9 mouse cellular contexts compared by ENCODE assay signal in genomic region chr6:30982372-30982980, GRCm38 (mm10). TPM values are rescaled to one million over a fixed set of nuclear protein-coding genes. Genes with fewer than 3 reads are reported as not detected.
DNase-seq lines count a peak whose midpoint lies in the region; ATAC-seq and TF ChIP-seq lines count a peak whose summit lies in the region.
"Had no signal": no experiment of that assay in that cellular context is flagged by ENCODE, and none has a peak within 500 bp of the region (broad histone marks: within the 10 kb centered on the region; RNA-seq: fewer than 3 reads in every experiment).

No protein-coding gene starts in this region.

- no peaks in the 10 kb centered on the region for H3K9me3 ChIP-seq in megakaryocyte, embryonic 14.5 days
- H3K9me3 ChIP-seq in hindbrain, postnatal 0 days (ENCODE audit: low read length) = no peaks in the 10 kb centered on the region
- no peaks in the 10 kb centered on the region for H3K9me3 ChIP-seq in neural tube, embryonic 14.5 days (ENCODE audit: control insufficient read depth, low read length)

- ATAC-seq in megakaryocyte, adult 5-6 weeks (ENCODE audit: poor library complexity, severe bottlenecking) = no peak; the same call in 1 of the 2 replicates
- no peak for ATAC-seq in hindbrain, postnatal 0 days
- ATAC-seq in neural tube, embryonic 14.5 days (ENCODE audit: low read depth) = no peak

- no peaks in the 10 kb centered on the region for H3K36me3 ChIP-seq in megakaryocyte, embryonic 14.5 days (replicated peaks; ENCODE audit: low read length)
- H3K36me3 ChIP-seq in hindbrain, postnatal 0 days (ENCODE audit: insufficient read depth, low read length) = no peaks in the 10 kb centered on the region
- no peaks in the 10 kb centered on the region for H3K36me3 ChIP-seq in neural tube, embryonic 14.5 days (ENCODE audit: control insufficient read depth, insufficient read depth, low read length)

- WGBS in cerebellum, adult 2 months = 16% methylated on average over 13 of the region's 13 CpGs
- 13% methylated on average over 13 of the region's 13 CpGs for WGBS in hindbrain, postnatal 0 days
- WGBS in neural tube, embryonic 14.5 days = 21% methylated on average over 13 of the region's 13 CpGs

- H3K4me1 ChIP-seq in cerebellum, adult 2 months (ENCODE audit: control insufficient read depth, insufficient read depth, low read length) = no peaks in the 10 kb centered on the region
- peaks cover 3% of the 10 kb centered on the region; the same call in 1 of the 2 replicates for H3K4me1 ChIP-seq in megakaryocyte, embryonic 14.5 days
- no peaks in the 10 kb centered on the region for H3K4me1 ChIP-seq in hindbrain, postnatal 0 days (ENCODE audit: insufficient read depth, low read length)
- H3K4me1 ChIP-seq in neural tube, embryonic 14.5 days (ENCODE audit: control insufficient read depth, insufficient read depth, low read length) = no peaks in the 10 kb centered on the region

- peak overlapping the region; percentile 58 for H3K4me2 ChIP-seq in hindbrain, postnatal 0 days (ENCODE audit: low read depth, low read length)
- peak overlapping the region; percentile 46 for H3K4me2 ChIP-seq in neural tube, embryonic 14.5 days (ENCODE audit: low read depth, low read length)

- H3K9ac ChIP-seq in hindbrain, postnatal 0 days (replicated peaks; ENCODE audit: low read length) = no peak overlapping the region; the same call in 1 of the 2 replicates
- 0 out of 2 replicates have a peak overlapping the region, but pooled peaks have one; percentile 16 for H3K9ac ChIP-seq in neural tube, embryonic 14.5 days (replicated peaks; ENCODE audit: low read depth, low read length)

- peak; percentile 25; the same call in 1 of the 2 replicates for TF ChIP-seq CTCF in cerebellum, adult 2 months (IDR thresholded peaks at IDR 0.05; ENCODE audit: borderline replicate concordance, insufficient read depth, low read depth, low read length)
- TF ChIP-seq CTCF in hindbrain, postnatal 0 days (IDR thresholded peaks at IDR 0.05; ENCODE audit: low read depth) = peak; percentile 64

- no peaks in the 10 kb centered on the region; the same call in 1 of the 2 replicates for H3K27me3 ChIP-seq in cerebellum, adult 2 months (ENCODE audit: control insufficient read depth, insufficient read depth, low read length)
- H3K27me3 ChIP-seq in megakaryocyte, embryonic 14.5 days (replicated peaks) = peaks cover 53% of the 10 kb centered on the region
- H3K27me3 ChIP-seq in hindbrain, postnatal 0 days (ENCODE audit: insufficient read depth, low read length) = no peaks in the 10 kb centered on the region
- H3K27me3 ChIP-seq in neural tube, embryonic 14.5 days (ENCODE audit: control insufficient read depth, insufficient read depth, low read length) = no peaks in the 10 kb centered on the region

- H3K27ac ChIP-seq in cerebellum, adult 2 months (ENCODE audit: insufficient read depth, low read length) = no peak overlapping the region
- H3K27ac ChIP-seq in hindbrain, postnatal 0 days = no peak overlapping the region
- no peak overlapping the region for H3K27ac ChIP-seq in neural tube, embryonic 14.5 days (ENCODE audit: low read depth, low read length)

- no peak for TF ChIP-seq POLR2A in cerebellum, adult 2 months (IDR thresholded peaks at IDR 0.05; ENCODE audit: borderline replicate concordance, insufficient read depth, low read length)

- H3K4me3 ChIP-seq in cerebellum, adult 2 months (replicated peaks; ENCODE audit: insufficient read depth, low read depth, low read length) = peak overlapping the region; percentile 35
- peak overlapping the region; percentile 23 for H3K4me3 ChIP-seq in megakaryocyte, embryonic 14.5 days (replicated peaks)
- peak overlapping the region; percentile 15 for H3K4me3 ChIP-seq in hindbrain, postnatal 0 days (ENCODE audit: low read length)
- H3K4me3 ChIP-seq in neural tube, embryonic 14.5 days (ENCODE audit: low read depth, low read length) = peak overlapping the region; percentile 23; the same call in 1 of the 2 replicates

- DNase-seq in cerebellum, adult 2 months = peak in 1 of 2 experiments; percentile 11
- DNase-seq in cerebellum, postnatal 36 days = no peak
- peak; percentile 54 for DNase-seq in hindbrain, postnatal 0 days (ENCODE audit: low spot score)
- DNase-seq in layer of hippocampus, postnatal 14 days (ENCODE audit: low spot score in 2 of 2) = no peak
- no peak for DNase-seq in thymus, adult 18-20 months

RNA-seq across cellular contexts. Expression of gene Klf14, which starts 23.6 kb away (rescaled TPM):
- polyA plus RNA-seq in cerebellum, adult 2 months (2012; rRNA removed) = 0.05 TPM in 1 of 2 replicates, not detected in the other
- polyA plus RNA-seq in megakaryocyte, embryonic 14.5 days (2012; ENCODE audit: insufficient read depth, low replicate concordance) = 0.71 TPM in 1 of 2 replicates, not detected in the other
- not detected in 2 replicates for total RNA-seq in megakaryocyte, adult 5-6 weeks (2015)
- total RNA-seq in megakaryocyte, adult 5-6 weeks (2017) = not detected in 2 replicates
- 0.61 and 0.99 TPM in 2 replicates for total RNA-seq in hindbrain, postnatal 0 days (2014; rRNA removed)
- 0.63 and 0.82 TPM in 2 replicates for polyA plus RNA-seq in hindbrain, postnatal 0 days (2015; fragmentation: Nextera tagmentation; extraction: Ambion mirVana)
- polyA plus RNA-seq in neural tube, embryonic 14.5 days (2014; fragmentation: Nextera tagmentation; extraction: Ambion mirVana) = 0.22 and 0.25 TPM in 2 replicates
- under 1 TPM; 0.31 to 0.85 TPM for total RNA-seq in layer of hippocampus, postnatal 14 days (2021)
- polyA plus RNA-seq: C2C12 had no signal
